Mouse (Mus musculus) fat pad, adult 2 months (tissue): ENCODE data around the gene Fam209.

Experiments used
- DNase-seq: peaks from one replicate; pipeline ENCODE4 v3.0.0-alpha.2; 2011; ENCODE audit warnings: low read depth, low spot score; ENCODE audit errors: extremely low read depth

Fam209 gene

DNA sequence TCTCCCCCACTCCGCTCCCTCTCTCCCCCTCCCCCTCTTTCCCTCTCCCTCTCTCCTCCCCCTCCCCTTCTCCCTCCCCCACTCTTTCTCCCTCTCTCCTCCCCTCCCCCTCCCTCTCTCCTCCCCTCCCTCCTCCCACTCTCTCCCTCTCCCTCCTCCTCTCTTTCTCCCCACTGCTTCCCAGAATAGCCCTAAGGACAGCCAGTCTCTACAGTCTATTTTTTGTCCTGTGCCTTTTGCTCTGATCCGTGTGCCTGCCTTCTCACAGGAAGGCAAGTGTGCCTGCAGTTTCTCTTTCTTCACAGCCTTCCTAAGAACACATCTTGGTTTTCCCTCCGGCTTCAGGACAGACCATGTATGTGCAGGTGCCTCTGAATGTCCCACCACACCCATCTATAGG, 5.0 kb downstream of the Fam209 start:
- no peak for DNase-seq

DNA sequence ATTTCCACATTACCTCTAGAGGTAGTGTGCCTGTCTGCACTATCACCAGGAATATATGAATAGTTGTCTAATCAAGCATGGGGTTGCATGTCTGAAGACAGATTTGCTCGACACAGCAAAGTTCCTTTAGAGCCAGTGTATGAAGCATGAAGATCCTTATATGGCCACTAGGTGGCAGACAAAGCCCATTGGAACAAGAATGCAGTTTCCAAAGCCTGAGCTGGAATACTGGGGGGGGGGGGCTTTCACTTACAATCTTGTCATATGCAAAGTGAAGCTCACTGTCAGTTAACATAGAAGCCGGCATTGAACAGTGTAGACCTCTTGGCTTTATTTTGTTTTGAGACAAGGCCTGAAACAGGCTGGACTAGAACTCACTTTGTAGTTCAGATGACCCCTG, 5.5 kb downstream of the Fam209 start:
- DNase-seq, result no peak

DNA sequence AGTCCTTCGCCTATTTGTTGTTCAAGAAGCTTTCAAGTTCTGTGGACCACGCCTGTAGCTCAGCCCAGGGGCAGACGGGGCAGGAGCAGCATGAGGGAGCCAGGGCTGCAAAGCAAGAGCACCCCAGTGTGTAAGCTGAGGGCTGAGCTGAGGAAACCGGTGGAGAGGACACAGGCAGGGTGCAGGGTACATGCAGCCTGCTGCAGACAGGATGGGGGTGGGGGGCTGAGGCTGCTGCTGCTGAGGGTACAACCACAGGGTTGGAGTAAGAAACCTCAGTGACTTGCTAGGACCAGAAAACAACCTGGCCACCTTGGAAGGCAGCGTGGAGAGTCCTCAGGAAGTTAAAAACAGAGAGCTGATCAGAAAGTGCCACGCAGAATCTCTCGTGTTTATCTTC, 8.0 kb downstream of the Fam209 start:
- no peak for DNase-seq

DNA sequence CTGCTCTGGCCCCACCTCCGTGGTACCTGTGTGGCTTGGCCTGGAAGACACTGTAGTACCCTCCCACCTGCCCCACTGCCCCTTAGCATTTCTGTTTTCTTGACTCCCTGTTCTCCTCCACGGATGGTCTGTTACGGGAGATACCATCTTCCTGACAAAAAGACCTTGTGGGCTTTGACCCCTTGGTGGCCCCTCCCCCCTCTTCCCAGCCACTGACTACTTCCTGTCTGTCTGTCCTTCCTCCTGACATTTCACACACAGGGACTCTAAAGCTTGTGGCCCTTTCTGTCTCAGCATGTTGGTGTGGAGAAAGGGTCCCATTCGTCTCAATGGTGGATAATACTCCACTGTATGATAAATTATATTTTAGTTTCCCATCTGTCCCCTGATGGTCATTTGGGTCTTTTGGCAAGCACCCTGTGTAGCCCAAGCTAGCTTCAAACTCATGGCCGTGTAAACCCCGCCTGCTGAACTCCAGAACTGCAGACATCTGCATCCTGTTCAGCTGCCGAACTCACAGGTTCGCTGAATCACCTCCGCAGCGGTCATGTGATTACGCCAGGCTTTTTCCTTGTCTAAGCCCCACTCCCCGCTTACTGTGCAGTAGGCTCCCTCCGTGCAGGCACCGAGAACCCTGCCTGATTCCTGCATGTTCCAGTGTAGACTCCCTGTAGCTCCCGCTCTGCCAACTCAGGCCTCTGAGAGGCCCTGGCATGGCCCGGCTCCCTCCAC, 9.5 kb downstream of the Fam209 start:
- no peak for DNase-seq

DNA sequence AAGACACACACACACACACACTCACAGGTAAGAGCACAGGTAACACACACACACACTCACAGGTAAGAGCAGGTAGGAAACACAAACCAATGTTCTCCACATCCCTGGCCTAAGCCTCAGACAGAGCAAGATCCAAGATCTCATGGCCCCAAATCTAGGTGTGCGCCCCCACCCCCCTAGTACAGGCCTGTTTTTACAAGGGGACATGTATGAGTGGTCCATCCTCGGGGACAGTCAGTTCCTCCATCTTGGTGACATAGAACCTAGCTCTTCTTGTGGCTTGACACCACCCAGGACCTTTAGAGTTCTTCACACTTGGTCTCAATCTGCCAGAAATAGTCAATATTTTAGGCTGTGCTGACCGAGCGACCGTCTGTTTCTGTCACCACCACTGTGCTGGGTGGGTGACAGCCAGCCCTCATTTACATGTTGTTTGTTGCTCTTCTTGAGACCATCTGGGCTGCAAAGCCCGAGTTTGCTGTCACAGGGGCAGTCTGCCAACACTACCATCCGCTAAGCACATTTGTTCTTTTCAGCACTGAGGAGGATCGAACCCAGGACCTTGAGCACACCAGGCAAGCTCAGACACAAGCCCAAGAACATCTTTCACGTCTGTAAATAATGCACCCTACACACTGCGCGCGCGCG, 11.6 kb downstream of the Fam209 start:
- no peak for DNase-seq

DNA sequence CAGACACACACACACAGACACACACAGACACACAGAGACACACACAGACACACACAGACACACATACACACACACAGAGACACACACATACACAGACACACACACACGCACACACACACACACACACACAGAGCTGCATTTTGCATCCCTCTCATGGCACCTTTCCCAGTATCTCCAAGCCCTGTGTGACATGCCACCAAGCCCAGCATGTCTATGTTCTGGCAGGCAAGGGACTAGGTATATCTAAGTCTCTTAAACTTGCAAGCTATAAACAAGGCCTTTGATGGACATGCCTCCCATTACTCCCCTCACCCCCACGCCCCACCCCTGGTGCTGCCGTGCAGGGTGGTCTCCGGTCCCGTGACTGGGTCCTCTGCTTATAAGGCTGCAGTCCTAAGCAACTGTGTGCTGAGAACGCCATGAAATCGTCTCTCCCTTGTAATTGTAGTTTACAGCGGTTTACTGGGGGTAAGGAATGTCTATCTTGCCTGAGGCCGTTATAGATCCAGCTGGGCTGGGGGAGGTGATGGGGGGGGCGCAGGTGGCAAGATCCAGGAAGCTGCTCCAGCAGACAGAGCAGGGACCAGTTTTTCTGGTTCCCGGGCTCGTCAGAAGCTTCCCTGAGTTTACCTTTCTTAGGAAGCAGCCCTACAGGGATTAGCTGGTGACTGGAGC, 12.5 kb downstream of the Fam209 start:
- peak; percentile 39 for DNase-seq

DNA sequence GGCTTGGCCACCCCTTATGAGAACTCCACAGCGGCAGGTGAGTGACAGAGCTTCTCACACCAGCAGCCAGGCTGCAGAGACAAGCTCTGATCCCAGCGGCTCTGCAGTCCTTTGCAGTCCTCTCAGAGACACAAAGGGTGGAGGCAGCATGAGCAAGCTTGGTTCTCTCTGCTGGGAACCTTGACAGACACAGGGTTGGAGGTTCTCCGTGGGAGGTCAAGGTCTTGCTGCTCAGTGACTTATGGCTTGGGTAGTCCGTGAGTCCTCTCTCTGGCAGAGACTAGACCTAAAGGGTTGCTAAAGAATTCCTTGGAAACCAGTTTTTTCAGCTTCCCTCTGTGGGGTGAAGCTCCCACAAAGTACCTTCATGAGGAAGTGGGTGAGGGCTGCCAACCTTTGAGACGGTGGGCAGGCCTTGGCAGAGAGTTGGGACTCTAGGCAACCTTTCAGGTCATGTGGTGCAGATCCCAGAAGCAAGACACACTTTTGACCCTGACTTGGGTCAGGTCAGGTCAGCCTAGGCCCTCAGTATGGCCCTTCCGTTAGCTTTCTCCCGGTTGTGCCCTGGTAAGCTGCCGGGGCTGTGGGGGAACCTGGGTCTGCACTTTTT, 24.5 kb downstream of the Fam209 start:
- DNase-seq, result no peak

DNA sequence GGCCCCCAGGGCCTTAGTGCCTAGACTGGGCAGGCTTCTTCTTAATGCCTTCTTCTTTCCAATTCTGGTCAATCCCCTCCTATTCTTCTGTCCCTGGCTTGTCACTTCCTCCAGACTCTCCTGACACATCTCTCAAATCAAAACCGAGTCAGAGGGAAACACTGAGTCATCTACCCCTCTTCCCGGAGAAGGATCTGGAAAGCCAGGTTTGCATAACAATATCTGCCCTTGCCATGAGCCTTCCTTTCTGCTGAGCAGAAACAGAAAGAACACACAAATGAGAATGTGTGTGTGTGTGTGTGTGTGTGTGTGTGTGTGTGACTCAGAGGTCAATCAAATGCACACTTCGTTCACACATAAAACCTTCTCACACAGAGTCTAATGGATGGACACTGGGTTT, 26.5 kb downstream of the Fam209 start:
- no peak for DNase-seq

DNA sequence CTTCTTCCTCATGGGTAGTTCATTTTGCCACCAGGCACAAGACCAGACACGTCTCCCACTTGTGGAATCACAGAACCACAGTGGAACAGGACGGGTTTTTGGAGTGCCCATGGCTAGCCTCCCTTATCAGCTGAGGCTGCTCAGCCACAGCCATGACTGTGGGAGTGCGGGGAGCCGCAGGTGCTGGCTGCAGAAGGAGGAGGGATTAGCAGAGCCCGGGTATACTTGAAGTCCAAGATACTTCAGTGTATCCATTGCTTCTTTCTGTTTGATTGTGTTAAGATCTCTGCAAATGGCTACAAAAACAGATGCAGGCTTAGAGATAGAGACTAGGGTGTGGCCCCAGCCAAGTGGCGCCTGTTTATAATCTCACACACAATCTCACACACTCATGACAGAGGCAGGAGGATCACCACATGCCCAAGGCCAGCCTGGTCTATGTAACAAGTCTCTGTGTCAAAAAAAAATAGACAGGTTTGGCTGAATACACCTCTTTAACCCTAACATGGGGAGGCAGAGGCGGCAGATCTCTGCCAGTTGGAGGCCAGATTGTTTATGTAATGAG, 28.5 kb downstream of the Fam209 start:
- no peak for DNase-seq

DNA sequence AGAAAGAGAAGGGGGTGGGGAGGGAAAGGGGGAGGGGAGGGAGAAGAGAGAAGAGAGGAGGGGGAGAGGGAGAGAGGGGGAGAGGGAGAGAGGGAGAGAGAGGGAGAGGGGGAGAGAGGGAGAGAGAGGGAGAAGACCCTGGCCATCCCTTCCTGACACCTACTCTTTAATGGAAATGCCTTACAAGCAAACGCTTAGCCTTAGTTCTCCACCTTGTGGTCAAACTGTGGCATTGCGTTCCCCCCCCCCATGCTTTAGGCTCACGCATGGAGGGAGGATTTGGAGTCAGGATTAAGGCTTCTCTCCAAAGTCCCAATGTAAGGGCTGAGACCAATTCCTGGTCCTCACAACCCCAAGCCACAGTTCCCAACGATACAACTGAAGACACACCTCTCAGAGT, 29.0 kb downstream of the Fam209 start:
- DNase-seq, result no peak

DNA sequence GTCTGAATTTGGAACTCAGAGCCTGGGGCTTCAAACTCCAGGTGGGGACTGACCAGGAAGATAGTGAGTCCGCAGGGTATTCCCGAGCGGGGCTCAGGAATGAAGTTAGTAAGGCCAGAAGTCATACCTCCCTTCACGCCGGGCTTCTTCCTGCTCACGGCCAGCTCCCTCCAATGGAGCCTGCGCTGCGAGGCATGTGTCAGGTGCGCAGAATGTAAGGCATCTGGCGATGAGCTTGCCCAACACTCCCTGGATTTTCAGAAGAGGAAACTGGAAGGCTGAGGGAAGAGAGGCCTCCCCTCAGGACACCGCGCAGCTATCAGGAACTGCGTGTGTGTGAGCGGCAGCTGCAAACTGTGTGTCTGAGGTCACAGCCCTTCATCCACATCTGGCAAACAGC, 29.8 kb downstream of the Fam209 start:
- no peak for DNase-seq

DNA sequence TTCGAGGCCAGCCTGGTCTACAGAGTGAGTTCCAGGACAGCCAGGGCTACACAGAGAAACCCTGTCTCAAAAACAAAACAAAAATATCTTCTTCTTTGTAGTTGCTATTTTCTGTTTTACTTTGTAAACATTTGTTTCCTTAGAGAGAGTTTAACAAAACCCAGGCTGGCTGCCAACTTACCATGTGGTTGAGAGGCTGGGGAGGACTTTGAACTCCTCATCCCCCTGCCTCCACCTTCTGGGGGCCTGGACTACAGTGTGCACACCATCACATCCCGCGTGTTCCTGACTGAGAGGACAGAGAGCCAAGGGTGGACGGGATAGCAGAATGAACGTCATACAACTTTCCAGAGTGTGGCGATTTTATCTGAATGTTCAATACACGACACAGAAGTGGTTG, 33.8 kb downstream of the Fam209 start:
- no peak for DNase-seq

DNA sequence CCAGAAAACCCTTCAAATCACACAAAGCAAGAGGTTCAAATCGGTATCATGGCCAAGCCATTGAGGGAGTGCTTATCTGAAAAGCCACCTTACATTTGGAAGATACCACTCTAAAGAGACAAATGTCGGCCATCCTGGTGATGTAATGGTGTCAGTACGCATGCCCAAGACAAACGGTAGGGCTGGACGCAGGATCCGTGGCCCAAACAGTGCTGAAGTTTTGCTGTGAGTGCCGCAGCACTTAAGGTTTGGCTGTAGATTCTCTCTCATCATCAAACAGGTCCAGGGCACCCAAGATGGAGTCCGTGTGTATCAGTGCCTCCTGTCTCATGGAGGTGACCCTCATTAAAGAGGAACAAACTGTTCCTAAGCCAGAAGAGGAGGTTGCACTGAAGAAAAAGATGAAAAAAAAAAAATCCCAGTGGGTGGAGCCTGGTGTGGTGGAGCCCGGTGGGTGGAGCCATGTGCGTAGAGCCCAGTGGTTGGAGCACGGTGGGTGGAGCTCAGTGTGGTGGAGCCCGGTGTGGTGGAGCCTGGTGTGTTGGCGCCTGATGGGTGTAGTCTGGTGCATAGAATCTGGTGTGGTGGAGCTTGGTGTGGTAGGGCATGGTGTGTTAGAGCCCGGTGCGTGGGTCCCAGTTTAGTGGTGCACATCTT, 37.9 kb downstream of the Fam209 start:
- no peak for DNase-seq

DNA sequence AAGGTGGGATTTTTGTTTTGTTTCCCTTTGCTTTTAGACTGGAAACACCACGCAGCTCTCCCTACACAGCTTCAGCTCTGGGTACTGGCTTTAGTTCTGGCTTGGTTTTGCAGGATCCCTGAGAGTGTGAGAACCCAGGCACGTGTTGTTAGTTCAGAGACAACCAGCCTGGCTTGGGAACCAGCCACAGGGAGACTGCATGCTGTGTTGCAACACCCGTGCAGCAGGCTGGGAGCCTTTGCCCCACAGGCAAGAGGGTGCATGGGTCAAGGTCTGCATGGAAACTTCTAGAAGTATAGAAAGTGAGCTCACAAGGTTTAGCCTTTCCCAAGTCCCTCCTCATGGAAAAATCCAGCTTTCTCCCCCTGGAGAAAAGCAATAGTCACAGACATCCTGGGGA, 38.6 kb downstream of the Fam209 start:
- no peak for DNase-seq

DNA sequence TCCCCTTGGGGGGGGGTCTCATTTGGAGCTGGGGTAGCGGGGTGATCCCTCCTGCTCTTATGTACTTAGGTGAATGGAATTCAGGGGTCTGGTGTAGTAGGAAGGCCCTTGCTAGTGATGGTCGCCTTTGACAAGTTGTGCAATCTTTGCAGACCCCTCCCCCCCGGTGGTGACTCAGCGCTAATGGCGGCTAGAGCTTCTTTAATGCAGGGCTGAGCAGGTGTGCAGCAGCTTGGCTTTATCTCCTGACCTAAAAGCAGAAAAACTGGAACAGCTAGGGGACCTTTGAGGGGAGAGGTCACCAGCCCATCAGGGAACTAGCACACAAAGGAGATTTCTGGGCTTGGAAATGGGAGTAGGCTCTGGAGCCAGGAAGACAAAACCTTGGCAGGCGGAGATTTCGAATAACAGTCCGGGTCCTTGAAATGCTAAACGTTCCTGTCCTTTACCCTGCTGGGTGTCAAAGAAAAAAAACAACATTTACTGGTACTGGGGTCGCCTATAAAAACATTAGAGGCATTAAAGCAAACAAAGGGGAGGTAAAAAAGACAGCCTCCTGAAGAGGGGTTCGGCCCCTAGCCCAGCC, 44.2 kb downstream of the Fam209 start:
- DNase-seq, result no peak

DNA sequence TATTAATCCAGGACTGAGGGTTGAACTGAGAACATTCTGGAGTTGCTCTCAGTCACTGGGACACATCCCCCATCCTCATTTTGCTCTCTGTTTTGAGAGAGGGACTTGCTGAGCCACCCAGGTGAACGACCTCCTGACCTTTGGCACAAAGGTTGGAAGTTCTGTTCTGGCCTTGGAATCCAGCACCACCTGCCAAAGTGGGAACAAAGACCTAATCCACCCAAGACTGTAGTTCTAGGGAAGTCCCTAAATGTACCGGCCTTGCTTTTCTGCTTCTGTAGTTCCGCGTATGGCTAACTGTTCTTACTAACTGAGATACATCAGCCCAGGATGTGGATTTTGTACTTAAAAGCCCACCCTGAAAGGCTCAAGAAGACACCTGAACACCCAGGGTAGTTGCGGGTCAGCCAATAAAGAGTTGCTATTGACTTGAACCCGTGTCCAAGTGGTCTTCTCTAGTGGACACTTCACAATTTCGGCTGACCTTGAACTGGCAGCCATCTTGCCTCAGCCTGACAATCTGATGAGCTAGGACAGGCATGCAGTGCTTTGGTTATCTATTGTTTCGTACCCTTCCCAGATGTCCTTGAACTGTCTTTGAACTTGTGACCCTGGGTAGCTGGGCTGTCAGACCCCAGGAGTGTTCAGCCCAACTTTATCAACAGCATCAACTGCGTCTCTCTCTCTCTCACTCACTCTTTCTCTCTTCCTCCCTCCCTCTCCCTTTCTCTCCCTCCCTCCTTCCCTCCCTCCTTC, 48.5 kb downstream of the Fam209 start:
- no peak for DNase-seq

DNA sequence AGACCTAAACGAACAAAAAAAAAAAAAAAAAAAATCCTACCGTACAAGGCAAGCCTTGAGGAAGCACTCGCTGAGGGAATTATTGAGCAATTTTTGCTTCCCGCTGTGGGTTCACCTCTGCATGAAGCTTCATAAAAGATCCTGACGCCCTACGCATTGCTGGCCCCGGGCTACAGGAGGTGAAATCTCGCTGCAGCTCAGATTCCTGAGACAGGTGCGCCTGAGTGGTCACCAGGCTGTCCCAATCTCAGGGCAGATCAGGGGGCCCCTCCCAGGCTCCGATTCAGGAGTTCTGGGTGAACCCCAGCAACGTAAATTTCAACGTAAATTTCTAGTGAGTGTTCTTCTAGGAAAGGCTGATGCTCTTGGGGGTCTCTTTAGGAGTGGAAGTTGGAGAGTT, 50.2 kb downstream of the Fam209 start:
- DNase-seq, result no peak
